Mouse (Mus musculus) lung, postnatal 0 days (tissue): ENCODE measurements around the gene Pglyrp1. TPM values are rescaled to one million over a fixed set of nuclear protein-coding genes. Genes with fewer than 3 reads are reported as not detected.

Source experiments
- ATAC-seq: fragments of 200-750 bp; cut with Nextera tagmentation; 2 replicates; pipeline ENCODE4 v1.8.0; 2017; ENCODE audit warnings: moderate library complexity
- DNase-seq: peaks from one replicate; pipeline ENCODE4 v3.0.0-alpha.2; 2016; ENCODE audit warnings: low spot score
- H3K27ac ChIP-seq: fragments of 300-500 bp; sonication (generic); 2 replicates; pipeline ENCODE4 v1.5.1; 2014; ENCODE audit warnings: antibody characterized with exemption, mild to moderate bottlenecking, low read length, mixed read lengths
- H3K27me3 ChIP-seq: fragments of 300-500 bp; sonication (generic); replicated peaks from 2 replicates; pipeline ENCODE4 v1.6.1; 2014; ENCODE audit warnings: low read length, mixed read lengths; ENCODE audit not compliant: insufficient read depth
- H3K36me3 ChIP-seq: fragments of 300-500 bp; sonication (generic); 2 replicates; pipeline ENCODE4 v1.6.1; 2014; ENCODE audit warnings: low read length, mixed read lengths; ENCODE audit not compliant: insufficient read depth
- H3K4me1 ChIP-seq: fragments of 300-500 bp; sonication (generic); 2 replicates; pipeline ENCODE4 v1.6.1; 2014; ENCODE audit warnings: antibody characterized with exemption, low read depth, low read length, mixed read lengths; ENCODE audit not compliant: insufficient read depth
- H3K4me2 ChIP-seq: fragments of 300-500 bp; sonication (generic); replicated peaks from 2 replicates; pipeline ENCODE4 v1.6.1; 2014; ENCODE audit warnings: low read depth, mild to moderate bottlenecking, low read length, moderate library complexity, mixed read lengths
- H3K4me3 ChIP-seq: fragments of 300-500 bp; sonication (generic); 2 replicates; pipeline ENCODE4 v1.5.1; 2014; ENCODE audit warnings: low read depth, low read length
- H3K9ac ChIP-seq: fragments of 300-500 bp; sonication (generic); replicated peaks from 2 replicates; pipeline ENCODE4 v1.6.1; 2014; ENCODE audit warnings: low read depth, mild to moderate bottlenecking
- H3K9me3 ChIP-seq: fragments of 300-500 bp; sonication (generic); 2 replicates; pipeline ENCODE4 v1.6.1; 2016; ENCODE audit warnings: low read length, mixed read lengths
- CTCF ChIP-seq: IDR thresholded peaks from 2 replicates; pipeline ENCODE4 v1.5.1; 2016; ENCODE audit warnings: antibody characterized with exemption, mild to moderate bottlenecking
- EP300 ChIP-seq: IDR thresholded peaks from 2 replicates; pipeline ENCODE4 v1.6.1; 2016; ENCODE audit warnings: antibody characterized with exemption, mild to moderate bottlenecking, control low read depth
- WGBS: fragments of 180-500 bp; shearing (Covaris S2); extraction: QIAGEN DNeasy Blood & Tissue Kit; methylation state at CpG from one replicate; pipeline ENCODE4 v1.1.7; 2014; 5-methylcytosine and 5-hydroxymethylcytosine counted together
- polyA plus RNA-seq: library from polyadenylated mRNA; unstranded; fragments of >200 nt; fragmentation: Nextera tagmentation; extraction: Ambion mirVana; gene quantifications from 2 replicates; pipeline ENCODE4 v1.2.1, GENCODE M21; 2015

Gene Pglyrp1
- polyA plus RNA-seq, 1 experiment from 2014 or later: 51.1 TPM

GRCm38 (mm10) chr7:18927759-18928158 lies 56.6 kb downstream of the Pglyrp1 start:
- H3K4me3 ChIP-seq: 0 out of 2 replicates have a peak overlapping the region, but pooled peaks have one; percentile 53
- no peaks in the 10 kb centered on the region for H3K36me3 ChIP-seq
- H3K9me3 ChIP-seq: no peaks in the 10 kb centered on the region
- peaks cover 3% of the 10 kb centered on the region; the same call in 1 of the 2 replicates for H3K4me1 ChIP-seq
- DNase-seq (peak; percentile 65), ATAC-seq (peak; percentile 27; the same call in 1 of the 2 replicates)
- peak overlapping the region; percentile 89 for H3K27ac ChIP-seq
- whole genome bisulfite sequencing: 21% methylated on average over 3 of the region's 3 CpGs
- peak overlapping the region; percentile 64 for H3K4me2 ChIP-seq
- no peak overlapping the region for H3K9ac ChIP-seq
- TF ChIP-seq EP300 (peak; percentile 95), CTCF (no peak)
- H3K27me3 ChIP-seq: peaks cover 13% of the 10 kb centered on the region

Other genes with a start within 250 kb of the Pglyrp1 start
- gene Psg21, start 214.6 kb upstream of the Pglyrp1 start, polyA plus RNA-seq: not detected in 2 replicates
- gene Psg20, start 185.1 kb upstream of the Pglyrp1 start, polyA plus RNA-seq: not detected in 2 replicates
- not detected in 2 replicates for gene Psg22, start 153.2 kb upstream of the Pglyrp1 start, polyA plus RNA-seq
- gene Psg19, start 72.8 kb upstream of the Pglyrp1 start, polyA plus RNA-seq: not detected in 2 replicates
- gene Psg17, start 49.7 kb upstream of the Pglyrp1 start, polyA plus RNA-seq: not detected in 2 replicates
- 4.3 and 5.7 TPM in 2 replicates for gene Mill2, start 31.4 kb upstream of the Pglyrp1 start, polyA plus RNA-seq
- 17.6 and 19.0 TPM in 2 replicates for gene Ccdc61, start 39.1 kb downstream of the Pglyrp1 start, polyA plus RNA-seq
- gene Nova2, start 54.6 kb downstream of the Pglyrp1 start, polyA plus RNA-seq: 1.1 and 1.2 TPM in 2 replicates
- not detected in 2 replicates for gene Nanos2, start 116.1 kb downstream of the Pglyrp1 start, polyA plus RNA-seq
- gene Mypop, start 119.9 kb downstream of the Pglyrp1 start, polyA plus RNA-seq: 2.3 and 2.6 TPM in 2 replicates
- 11.7 and 12.2 TPM in 2 replicates for gene Irf2bp1, start 132.7 kb downstream of the Pglyrp1 start, polyA plus RNA-seq
- 0.49 and 0.70 TPM in 2 replicates for gene Foxa3, start 152.2 kb downstream of the Pglyrp1 start, polyA plus RNA-seq
- gene Sympk, start 153.0 kb downstream of the Pglyrp1 start, polyA plus RNA-seq: 10.4 and 11.8 TPM in 2 replicates
- gene Rsph6a, start 183.4 kb downstream of the Pglyrp1 start, polyA plus RNA-seq: not detected in 2 replicates
- gene Dmwd, start 204.9 kb downstream of the Pglyrp1 start, polyA plus RNA-seq: 9.7 and 12.0 TPM in 2 replicates
- gene Dmpk, start 212.5 kb downstream of the Pglyrp1 start, polyA plus RNA-seq: 11.5 and 14.7 TPM in 2 replicates
- gene Six5, start 223.3 kb downstream of the Pglyrp1 start, polyA plus RNA-seq: 4.2 and 4.7 TPM in 2 replicates
- 0.20 and 0.23 TPM in 2 replicates for gene Gm4969, start 247.0 kb downstream of the Pglyrp1 start, polyA plus RNA-seq
- gene Fbxo46, start 248.5 kb downstream of the Pglyrp1 start, polyA plus RNA-seq: 9.9 and 10.1 TPM in 2 replicates